Mouse (Mus musculus): Measurements from ENCODE around the gene Gm42688.

- TF ChIP-seq CTCF (IDR thresholded peaks at IDR 0.05; ENCODE audit: borderline replicate concordance, insufficient read depth, low read depth, low read length): no peak
- peak; percentile 48; the same call in 1 of the 2 replicates for TF ChIP-seq POLR2A (IDR thresholded peaks at IDR 0.05; ENCODE audit: borderline replicate concordance, insufficient read depth, low read length)
These were observed 54.9 kb downstream of the Gm42688 start, which contains the start of the genes Wdr54 and 1700003E16Rik for GRCm38 (mm10) chr6:83156259-83156684.

All from cerebellum, adult 2 months (tissue).